Mouse (Mus musculus): ENCODE measurements around the gene Ccdc182.

Gene Ccdc182

DNA sequence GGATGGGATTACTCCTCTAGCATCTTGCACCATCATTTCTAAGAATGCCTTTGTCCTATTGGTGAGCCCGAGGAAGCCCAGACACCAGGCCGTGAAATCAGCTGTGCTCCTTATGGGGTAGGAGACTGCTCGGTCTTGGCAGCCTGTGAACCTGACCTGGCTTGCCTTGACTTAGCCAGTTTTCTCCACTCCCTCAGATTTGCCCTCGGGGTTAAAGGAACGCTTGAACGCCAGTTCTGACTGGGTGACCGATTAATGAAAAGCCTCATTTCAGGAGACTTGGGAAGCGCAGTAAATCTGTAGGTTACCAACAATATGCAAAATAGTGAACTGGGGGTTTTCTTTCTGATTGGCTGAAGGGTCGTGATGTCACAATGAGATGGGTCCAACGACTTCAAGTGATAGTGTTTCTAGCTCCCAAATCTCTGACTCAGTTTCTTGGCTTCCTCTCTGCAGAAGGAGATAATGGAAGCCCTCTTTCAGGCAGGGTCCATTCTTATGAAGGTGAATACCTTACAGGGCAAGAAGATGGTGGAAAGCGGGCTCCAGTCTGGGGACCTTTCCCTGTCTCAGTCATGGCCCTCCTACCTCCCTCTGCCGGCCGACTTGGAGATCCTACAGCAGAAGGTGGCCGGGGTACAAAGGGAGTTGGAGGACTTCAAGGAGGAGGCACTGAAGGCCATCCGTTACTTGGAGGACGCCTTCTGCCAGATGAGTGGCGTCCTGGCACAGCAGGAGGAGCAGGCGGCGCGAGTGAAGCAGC is at the start of gene Ccdc182:
Gene Ccdc182, plus strand, starts transcription at position 428 of the 763 bp plus-strand sequence.
- no peak for DNase-seq (ENCODE audit: low spot score)

DNA sequence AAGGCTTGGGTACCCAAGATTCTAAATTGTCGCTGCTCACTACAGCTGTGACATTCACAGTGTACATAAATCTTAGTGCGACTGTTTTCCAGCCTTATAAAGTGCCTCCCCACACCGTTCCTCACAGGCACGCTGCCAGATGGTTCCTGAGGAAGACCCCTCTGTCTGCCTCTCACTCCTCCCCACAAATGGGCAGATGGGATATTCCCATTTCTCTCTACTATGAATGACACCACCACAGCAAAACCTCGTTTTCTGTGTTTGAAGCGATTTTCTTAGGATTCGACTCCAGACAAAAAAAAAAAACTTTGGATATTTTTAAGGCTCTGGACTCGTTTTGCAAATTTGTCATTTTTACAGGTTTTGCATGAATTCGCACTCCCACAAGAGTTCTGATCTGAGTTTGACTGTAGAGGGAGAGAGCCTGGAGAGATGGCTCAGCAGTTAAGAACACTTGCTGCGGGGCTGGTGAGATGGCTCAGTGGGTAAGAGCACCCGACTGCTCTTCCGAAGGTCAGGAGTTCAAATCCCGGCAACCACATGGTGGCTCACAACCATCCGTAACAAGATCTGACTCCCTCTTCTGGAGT is 48.2 kb upstream of the Ccdc182 start:
- no peak for DNase-seq (ENCODE audit: low spot score)

DNA sequence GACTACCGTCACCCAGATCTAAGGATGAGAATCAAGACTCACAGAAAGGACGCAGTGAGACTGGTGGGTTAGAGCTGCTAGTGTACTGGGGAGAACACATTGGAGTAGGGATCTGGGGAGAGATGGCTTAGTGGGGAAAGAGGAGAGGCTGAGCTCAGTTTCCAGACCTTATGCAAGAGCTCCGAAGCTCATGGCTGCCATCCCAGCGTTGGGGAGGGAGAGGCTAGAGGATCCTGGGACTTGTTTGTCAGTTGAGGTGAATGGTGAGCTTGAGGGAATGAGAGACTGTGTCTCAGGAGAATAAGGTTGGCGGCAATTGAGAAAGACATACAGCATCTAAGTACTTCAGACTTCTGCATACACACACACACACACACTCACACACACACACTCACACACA is 45.2 kb upstream of the Ccdc182 start:
- DNase-seq (ENCODE audit: low spot score): no peak

DNA sequence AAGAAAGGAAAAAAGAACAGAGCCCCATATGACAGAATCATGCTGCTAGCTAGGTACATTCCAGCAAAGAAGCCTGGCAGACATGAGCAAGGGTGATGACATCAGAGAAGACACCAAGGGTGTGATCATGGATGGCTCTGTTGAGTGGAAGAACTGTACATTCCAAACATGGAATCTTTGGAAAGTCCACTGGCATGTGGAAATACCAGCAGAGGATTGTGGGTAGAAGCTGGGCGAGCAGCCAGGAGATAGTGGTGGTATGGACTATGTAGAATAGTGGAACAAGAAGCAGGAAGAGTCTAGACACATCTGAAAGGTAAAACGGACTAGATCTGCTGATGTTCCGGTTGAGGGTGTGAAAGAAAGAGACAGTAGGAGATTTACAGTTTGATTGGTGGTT is 43.3 kb upstream of the Ccdc182 start:
- DNase-seq (ENCODE audit: low spot score): no peak

DNA sequence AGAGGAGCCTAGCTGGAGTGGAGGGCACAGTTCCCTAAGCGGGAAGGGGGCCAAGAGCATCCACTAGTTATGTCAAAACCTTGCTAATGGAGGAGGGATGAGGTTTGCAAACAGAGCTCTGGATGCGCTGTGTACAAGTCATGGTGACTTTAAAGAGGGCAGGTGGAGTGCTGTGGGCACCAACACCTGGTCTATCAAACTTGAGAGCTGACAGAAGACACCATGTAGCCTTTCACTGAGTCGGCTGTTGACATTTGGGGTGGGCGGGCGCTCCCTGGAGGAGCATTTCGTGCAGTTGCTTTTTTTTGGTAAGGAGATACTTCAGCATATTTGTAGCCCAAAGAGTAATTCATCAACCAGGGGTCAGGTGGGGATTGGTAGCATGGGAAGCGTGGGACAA is 42.6 kb upstream of the Ccdc182 start:
- no peak for DNase-seq (ENCODE audit: low spot score)

DNA sequence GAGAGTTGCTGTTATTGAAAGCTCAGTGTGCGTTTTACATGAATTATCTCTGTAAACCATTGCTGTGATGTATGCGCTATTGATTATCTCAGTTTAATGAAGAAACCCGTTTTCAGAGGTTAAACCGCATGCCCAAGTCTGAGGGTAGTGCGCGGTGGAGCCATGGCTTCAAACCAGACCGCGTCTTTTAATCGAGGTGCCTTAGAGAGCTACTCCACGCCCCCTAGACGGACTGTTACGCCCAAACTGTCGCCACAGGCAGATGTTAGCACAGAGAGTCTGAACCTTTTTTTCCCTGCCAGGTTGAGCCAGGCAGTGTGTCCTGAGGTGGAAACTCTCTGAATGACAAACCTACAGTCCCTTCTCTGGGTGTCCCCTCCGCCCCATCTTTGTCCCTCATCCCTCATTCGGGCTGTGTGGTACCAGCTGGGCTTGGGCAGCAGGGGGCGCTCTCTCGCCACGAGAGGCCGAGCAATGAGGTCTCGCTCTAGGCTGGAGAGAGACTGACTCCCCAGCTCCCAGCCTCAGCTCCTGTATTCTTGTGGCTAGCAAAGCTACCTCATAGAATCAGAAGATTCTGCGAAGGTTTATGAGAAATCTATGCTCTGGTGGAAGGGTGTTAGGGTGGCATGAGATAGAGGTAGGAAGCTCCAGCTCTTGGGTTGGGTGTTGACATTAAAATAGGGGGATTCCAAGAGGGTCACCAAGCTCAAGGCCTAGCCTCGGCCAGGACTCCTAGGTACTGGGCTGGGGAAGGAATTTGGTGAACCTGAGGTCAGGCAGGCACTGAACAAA is 41.7 kb upstream of the Ccdc182 start:
- DNase-seq (ENCODE audit: low spot score): peak; percentile 61

DNA sequence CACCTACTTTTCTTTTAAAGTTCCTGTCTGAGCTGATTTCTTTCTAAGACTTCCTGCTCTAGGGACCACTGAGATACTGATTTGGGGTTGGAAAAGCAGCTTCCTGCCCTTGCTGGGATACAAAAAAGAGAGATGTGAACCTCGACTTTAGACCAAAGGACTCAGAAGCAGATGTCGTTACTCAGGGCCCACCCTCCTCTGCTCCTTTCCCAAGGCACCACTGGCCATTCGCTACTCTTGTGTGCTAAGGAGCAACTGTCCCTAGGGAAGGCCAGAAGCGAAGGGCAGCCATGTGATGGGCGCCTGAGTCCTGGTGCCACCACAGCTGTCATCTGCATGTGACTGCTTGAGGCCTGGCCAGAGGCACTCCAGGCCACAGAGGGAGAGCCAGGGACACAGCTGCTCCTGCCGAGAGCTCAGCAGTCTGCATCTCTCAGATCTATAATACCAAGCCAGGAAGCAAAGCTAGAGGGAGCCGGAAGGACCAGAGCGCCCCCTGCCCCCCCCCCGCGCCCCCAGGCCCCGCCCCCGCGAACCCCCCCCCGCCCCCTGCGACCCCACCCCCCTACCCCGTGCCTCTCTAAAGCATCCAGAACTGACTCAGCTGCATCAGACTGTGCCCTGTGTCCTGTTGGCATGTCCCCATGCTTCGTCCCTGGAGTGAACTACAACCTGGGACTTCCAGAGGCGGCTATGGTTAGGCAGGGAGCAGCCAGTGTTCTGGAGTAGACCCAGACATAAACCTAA is 40.9 kb upstream of the Ccdc182 start:
- no peak for DNase-seq (ENCODE audit: low spot score)

DNA sequence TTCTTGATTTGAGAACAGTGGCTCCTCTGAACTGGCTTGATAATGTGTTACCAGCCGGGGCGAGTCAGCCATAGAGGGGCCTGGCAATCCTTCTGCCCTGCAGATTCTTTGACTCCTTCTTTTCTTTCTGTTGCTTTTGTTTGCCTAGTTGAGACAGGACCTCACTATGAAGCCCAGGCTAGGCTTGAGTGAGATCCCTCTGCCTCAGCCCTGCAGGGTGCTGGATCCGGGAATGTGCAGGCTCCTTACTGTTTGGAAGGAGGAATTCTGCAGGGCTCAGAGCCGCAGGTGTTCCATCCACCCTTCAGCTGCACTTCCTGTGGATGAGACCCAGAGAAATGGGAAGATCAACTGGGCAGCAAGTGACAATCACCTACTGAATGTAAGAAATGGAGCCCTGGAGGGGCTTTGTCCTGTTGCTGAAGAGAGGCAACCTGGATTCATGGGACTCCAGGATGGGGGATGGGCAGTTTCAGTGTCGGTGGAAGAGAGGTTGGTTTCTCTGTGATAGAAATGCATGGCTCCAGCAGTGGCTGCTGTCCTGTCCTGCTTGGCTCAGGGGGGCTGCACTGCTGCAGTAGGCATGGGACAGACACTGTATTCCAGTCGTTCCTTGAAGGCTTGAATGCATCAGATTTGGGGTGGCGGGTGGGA is 40.2 kb upstream of the Ccdc182 start:
- DNase-seq (ENCODE audit: low spot score): no peak

DNA sequence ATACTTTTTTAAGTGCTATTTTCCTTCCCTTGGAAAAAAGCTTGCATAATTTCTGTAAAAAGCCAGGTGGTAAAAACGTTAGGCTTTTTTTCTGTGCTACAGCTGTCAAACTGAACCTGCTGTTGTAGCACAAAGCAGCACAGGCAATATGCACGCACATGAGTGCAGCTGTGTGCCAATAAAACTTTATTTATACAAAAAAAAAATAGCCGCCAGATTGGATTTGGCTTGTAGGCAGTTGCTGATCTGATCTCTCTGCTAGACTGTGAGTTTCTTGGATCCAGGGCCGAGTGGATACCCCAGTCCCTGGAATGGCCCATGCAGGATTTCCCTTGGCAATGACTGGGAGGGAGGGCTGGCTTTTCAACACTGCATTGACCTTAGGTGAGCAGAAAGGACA is 36.2 kb upstream of the Ccdc182 start:
- DNase-seq (ENCODE audit: low spot score): no peak

DNA sequence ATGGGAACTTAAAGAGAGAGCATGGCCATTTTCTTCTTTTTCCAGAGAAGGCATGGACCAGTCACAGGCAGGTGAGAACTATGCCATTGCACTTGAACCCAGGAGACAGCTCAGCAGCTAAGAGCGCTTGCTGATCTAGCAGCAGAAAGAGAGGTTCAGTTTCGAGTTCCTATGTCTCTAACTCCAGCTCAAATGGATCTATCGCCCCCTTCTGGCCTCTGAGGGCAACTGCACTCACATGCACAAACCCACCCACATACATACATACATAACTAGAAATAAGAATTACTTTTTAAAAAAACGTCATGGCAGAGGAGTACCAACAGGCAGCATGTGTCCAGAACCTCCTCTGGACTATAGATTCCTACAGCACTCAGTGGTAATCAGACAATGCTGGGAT is 35.6 kb upstream of the Ccdc182 start:
- DNase-seq (ENCODE audit: low spot score): no peak

DNA sequence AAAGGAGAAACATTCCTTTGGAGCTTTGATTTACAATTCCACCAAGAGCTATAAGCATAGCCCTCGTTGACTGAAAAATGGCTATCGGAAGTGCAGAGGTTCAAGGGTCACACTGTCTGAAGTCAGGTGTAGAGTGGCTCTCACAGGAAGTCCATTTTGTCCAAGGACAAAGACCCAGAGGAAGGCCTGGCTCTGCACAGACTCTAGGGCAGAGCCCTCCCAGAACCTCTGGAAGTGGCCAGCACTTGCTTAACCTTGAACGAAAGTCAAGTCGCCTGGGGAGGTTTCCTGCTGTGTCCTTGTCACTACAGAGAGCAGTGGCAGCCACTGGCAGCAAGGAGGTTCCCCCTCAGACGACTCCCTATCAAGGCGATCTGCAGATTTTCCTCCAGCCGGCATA is 33.4 kb upstream of the Ccdc182 start:
- DNase-seq (ENCODE audit: low spot score): no peak

DNA sequence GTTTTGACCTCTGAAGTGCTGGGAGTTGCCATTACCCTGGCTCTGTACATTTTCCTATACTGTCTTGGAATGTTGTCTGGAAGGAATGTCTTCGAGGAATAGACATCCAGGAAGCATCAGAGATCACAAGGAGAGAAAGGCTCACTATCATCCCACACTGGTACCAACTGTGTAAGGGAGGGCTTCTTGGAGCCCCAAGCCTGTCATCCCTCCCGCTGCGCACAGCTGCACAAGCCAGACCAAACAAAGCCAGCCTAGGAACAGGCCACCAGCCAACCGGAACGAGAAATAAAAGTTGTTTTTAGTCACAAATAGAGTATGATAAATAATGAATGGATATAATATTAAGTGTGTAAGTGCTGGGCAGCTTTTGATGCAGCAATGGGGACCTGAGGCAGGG is 29.0 kb upstream of the Ccdc182 start:
- DNase-seq (ENCODE audit: low spot score): no peak

DNA sequence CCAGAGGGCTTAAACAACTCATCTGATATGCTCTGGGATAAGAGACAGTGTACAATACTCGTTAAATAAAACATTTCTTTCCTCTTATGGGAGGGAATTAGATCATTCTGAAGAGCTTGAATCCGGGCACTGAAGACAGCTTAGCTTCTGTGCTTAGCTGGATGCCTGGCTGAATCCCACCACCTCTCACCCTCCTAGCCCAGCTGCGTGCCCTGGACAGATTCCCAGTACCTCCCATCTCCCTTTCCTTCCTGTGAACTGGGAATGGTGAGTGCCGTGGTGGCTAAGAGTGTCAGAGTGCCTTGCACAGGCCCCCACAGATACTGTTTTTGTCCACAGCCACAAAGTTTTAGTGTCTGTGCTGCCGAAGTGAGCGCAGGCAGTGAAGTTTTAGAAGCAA is 27.5 kb upstream of the Ccdc182 start:
- no peak for DNase-seq (ENCODE audit: low spot score)

DNA sequence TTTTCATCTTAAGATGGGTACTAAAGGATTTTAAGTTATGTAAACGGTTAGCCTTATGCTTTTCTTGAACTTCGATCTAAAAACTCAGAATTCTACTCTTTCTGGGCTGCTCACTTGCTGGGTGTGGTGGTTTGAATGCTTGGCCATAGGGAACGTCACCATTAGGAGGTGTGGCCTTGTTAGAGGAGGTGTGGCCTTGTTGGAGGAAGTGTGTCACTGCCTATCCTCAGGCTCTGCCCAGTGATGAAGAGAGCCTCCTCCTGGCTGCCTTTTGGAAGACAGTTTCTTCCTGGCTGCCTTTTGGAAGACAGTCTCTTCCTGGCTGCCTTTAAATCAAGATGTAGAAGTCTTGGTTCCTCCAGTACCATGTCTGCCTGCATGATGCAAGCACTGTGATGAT is 22.0 kb upstream of the Ccdc182 start:
- no peak for DNase-seq (ENCODE audit: low spot score)

DNA sequence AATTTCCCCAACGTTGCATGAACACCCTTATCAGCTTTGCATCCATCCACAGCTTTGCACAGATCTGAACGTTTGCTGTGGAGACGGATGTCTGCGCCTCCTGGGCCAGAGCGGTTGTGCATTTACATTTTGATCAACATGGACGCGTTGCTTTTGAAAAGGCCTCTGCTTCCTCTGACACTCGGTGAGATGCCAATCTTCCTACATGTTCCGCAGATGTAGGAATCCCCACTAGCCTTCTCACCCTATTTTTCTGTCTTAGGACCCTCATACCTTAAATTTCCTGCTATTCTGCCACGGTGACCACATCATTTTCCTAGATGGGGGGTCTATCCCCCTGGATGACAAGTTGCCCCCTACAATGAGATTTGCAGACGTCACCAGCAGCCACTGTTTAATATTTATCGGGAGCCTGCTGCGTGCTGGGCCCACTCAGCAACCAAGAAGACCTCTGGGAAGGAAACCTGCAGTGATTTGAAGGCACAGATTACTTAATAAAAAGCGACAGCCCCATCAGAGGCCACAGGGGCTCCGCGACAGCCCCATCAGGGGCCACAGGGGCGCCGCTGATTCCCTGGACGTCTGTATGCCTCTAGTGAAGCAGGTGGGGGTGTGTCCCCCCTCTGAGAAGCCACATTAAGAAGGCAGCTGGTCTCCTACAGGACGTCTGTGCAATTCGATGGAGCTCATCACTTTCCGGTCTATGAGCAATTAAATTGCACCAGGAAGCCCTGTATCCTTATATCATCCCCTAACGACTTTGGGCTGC is 19.6 kb upstream of the Ccdc182 start:
- no peak for DNase-seq (ENCODE audit: low spot score)

DNA sequence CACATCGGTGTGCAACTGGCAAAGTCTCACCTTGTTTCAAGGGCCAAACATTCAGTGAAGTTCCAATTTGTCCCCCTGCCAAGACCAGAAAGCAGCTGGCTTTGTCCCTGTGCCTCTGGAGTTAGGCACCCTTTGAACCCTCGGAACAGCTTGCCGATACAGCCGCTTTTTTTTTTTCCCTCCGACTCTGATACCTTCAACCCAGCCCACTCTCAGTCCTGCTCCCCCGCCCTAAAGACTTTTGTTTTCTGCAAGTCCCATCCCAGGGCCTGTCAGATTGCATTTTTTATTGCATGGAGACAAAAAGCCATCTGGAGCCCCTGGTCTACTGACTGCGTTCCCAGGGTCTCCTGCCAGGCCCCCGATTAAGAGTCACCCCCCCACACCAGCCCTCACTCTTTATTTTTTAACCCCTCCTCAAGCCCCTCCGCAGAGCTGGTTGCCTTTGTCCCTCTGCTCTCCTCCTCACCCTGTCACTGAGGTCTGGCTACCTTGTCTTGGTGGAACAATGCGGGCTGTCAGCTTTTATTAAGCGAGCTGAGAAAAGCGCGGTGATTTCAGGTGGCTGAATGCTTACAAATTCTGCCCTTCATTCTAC is 18.9 kb upstream of the Ccdc182 start:
- no peak for DNase-seq (ENCODE audit: low spot score)

DNA sequence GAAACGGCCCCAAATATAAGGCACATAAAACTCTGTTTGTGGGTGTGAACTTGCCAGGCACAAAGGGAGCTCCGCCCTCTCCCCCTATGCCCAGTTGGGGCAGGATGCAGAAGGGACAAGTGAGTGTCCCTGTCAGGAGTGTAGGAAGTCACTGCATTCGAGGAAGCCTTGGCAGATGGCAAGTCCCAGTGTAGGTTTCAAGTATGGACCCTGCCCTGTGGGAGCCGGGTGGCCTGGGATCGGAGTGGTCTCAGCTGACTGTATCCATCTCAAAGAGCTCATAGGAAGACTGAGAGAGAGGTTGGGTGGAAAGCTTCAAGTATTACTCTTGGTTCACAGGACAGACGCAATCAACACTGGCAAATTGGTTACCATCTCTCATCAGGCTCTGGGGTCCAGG is 17.9 kb upstream of the Ccdc182 start:
- no peak for DNase-seq (ENCODE audit: low spot score)

DNA sequence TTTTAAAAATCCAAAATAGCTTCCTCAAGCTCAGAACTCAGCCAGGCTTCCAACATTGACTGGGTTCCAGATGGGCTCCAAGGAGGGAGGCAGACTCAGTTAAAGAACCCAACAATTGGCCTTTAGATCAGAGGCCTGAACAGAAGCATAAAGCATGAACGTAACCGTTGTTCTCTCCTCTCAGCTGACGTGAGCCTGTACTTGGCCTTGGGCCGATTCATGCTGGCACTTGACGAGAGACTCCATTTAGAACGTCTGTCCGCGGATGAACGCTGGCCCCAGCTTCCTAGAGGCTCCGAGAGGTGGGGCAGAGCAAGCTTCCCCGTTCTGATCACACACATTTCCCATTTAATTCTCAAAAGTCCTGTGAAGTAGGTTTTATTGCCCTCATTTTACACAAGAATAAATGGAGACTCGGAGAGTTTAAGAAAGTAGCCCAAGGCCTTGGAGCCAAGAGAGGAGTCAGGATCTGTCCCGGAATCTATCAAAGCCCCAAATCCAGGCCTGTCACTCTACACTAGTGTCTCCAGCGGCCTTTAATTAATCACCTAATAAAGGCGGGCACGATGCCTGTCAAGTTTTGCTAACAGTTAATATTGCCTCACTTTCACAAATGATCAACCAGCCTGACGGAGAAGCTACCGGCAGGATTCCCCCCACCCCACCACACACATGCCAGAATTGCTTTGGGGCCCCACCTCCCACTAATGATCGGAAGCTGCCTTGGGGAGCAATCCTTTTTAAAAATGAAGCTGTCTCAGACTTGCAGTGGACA is 17.1 kb upstream of the Ccdc182 start:
- DNase-seq (ENCODE audit: low spot score): no peak

DNA sequence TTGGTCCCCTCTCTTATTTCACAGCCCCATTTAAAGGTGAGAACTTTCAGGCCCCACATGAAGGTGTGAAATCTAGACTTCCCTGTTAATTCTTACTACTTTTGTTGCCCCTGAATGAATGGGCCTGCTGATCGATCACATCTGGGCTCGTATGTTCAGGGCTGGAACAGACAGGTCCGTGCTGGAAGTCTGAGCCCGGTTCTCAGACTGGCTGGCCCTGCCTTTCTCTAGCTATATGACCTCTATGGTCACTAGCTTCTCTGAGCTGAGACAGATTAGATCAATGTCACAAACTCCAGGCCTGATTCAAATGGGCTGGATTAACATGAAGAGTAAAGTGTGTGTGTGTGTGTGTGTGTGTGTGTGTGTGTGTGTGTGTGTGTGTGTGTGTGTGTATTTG is 14.9 kb upstream of the Ccdc182 start:
- no peak for DNase-seq (ENCODE audit: low spot score)

DNA sequence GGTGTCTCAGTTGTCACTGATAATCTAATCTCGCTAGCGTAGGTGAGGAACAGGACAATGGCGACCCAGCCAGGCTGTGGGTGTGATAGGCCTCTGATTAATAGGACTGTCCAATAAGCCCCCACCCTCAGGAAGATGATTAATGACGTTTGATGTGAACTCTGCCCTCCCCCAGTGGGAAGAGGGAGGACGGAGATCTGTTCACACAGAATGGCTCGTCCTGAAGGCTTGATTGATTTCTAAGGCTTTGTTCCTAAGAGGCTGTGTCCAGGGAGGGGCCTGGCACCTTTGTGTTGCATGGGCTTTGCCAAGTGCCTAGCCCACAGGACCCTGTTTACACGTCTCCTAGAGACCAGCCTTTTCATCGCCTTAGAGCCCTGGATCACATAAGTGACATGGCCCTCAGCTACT is 13.4 kb upstream of the Ccdc182 start:
- no peak for DNase-seq (ENCODE audit: low spot score)

Data from spleen, adult 12 weeks (tissue).